Mouse (Mus musculus) erythroblast, embryonic 14.5 days (primary cell): ENCODE data around the gene H2-Ke6.

ENCODE experiments used
- GATA1 ChIP-seq: IDR thresholded peaks from 2 replicates; pipeline ENCODE4 v1.6.1; 2012; ENCODE audit warnings: low read length, inconsistent platforms, mixed read lengths
- TAL1 ChIP-seq: IDR thresholded peaks from 3 replicates; pipeline ENCODE4 v1.6.1; 2012; ENCODE audit warnings: low read length, inconsistent platforms, mixed read lengths

DNA sequence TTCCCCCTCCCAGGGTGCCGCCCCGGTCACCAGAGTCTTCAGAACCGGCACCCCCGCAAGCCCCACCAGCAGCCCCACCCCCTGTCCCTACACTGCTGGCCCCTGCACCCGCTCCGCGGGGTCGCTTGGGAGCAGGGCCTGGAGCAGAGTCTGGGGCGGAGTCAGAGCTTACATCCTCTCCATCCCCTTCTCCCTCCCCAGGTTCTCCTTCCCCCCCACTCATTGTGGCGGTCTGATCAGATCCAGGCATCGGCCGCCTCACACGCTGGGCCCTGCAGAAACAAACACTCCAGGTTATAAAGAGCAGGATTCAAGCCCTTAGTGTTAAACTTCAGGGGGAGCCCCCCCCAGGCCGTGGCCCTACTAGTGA lies 5.5 kb downstream of the H2-Ke6 start:
- TF ChIP-seq TAL1 (no peak), GATA1 (no peak)
